Mouse (Mus musculus) heart, embryonic 16.5 days (tissue): ENCODE data around the gene Fcgrt. TPM values are rescaled to one million over a fixed set of nuclear protein-coding genes. Genes with fewer than 3 reads are reported as not detected.

Experiments
- microRNA counts: library from miRNA; unstranded; fragments of <30 nt; microRNA quantifications from one replicate; lab custom pipeline; 2016
- microRNA-seq: library from miRNA; unstranded; fragments of <30 nt; microRNA quantifications from one replicate; pipeline ENCODE4, GENCODE M21; 2017
- polyA plus RNA-seq: library from polyadenylated mRNA; unstranded; fragments of >200 nt; fragmentation: Nextera tagmentation; extraction: Ambion mirVana; gene quantifications from 2 replicates; pipeline ENCODE4 v1.2.1, GENCODE M21; 2015

The Fcgrt gene
- polyA plus RNA-seq, 1 experiment from 2014 or later = 56.8 TPM

MicroRNAs within 50 kb of the gene (microRNA counts, 519-probe panel; counts per million panel counts)
- microRNA mmu-miR-150 (lab: Ali Mortazavi, UCI) = 2,572 counts per million, percentile 63 among the panel's probes with 10 or more counts

Small RNA genes lying within 50 kb of the gene (microRNA-seq; reads per million reads assigned to microRNA genes)
- gene Mir150 (29.8 reads per million, percentile 39 among the genes with 10 or more reads in this experiment), gene Mir5121 (10.2 reads per million, percentile 27 among the genes with 10 or more reads in this experiment)

Other genes starting within 250 kb of the Fcgrt start
- gene Pnkp, start 246.7 kb downstream of the Fcgrt start, polyA plus RNA-seq = 27.7 and 28.0 TPM in 2 replicates
- gene Ptov1, start 234.1 kb downstream of the Fcgrt start, polyA plus RNA-seq = 210 and 269 TPM in 2 replicates
- gene Med25, start 211.1 kb downstream of the Fcgrt start, polyA plus RNA-seq = 89.4 and 96.0 TPM in 2 replicates
- gene Fuz, start 207.8 kb downstream of the Fcgrt start, polyA plus RNA-seq = 15.3 and 16.0 TPM in 2 replicates
- 51.8 and 52.0 TPM in 2 replicates for gene Ap2a1, start 174.4 kb downstream of the Fcgrt start, polyA plus RNA-seq
- gene Tsks, start 160.6 kb downstream of the Fcgrt start, polyA plus RNA-seq = 0.12 and 0.40 TPM in 2 replicates
- gene Cpt1c, start 129.0 kb downstream of the Fcgrt start, polyA plus RNA-seq = 7.6 and 8.9 TPM in 2 replicates
- gene Prmt1, start 117.3 kb downstream of the Fcgrt start, polyA plus RNA-seq = 355 and 387 TPM in 2 replicates
- 71.4 and 73.6 TPM in 2 replicates for gene Irf3, start 106.2 kb downstream of the Fcgrt start, polyA plus RNA-seq
- gene Bcl2l12, start 105.1 kb downstream of the Fcgrt start, polyA plus RNA-seq = 32.2 and 33.3 TPM in 2 replicates
- 22.7 and 26.4 TPM in 2 replicates for gene Scaf1, start 87.5 kb downstream of the Fcgrt start, polyA plus RNA-seq
- gene Rras, start 85.9 kb downstream of the Fcgrt start, polyA plus RNA-seq = 74.8 and 85.0 TPM in 2 replicates
- 5.6 and 7.3 TPM in 2 replicates for gene Prr12, start 51.0 kb downstream of the Fcgrt start, polyA plus RNA-seq
- 53.8 and 55.9 TPM in 2 replicates for gene Nosip, start 41.4 kb downstream of the Fcgrt start, polyA plus RNA-seq
- gene Prrg2, start 41.2 kb downstream of the Fcgrt start, polyA plus RNA-seq = 12.9 and 16.6 TPM in 2 replicates
- gene Rcn3, start 11.6 kb downstream of the Fcgrt start, polyA plus RNA-seq = 207 and 214 TPM in 2 replicates
- 809 and 812 TPM in 2 replicates for gene Rps11, start 20.6 kb upstream of the Fcgrt start, polyA plus RNA-seq
- gene Rpl13a, start 24.9 kb upstream of the Fcgrt start, polyA plus RNA-seq = 684 and 727 TPM in 2 replicates
- gene Gm45713, start 32.4 kb upstream of the Fcgrt start, polyA plus RNA-seq = 0.34 TPM in 1 of 2 replicates, not detected in the other
- 2.3 and 2.8 TPM in 2 replicates for gene Flt3l, start 32.6 kb upstream of the Fcgrt start, polyA plus RNA-seq
- 76.8 and 82.5 TPM in 2 replicates for gene Pih1d1, start 50.5 kb upstream of the Fcgrt start, polyA plus RNA-seq
- gene Aldh16a1, start 50.7 kb upstream of the Fcgrt start, polyA plus RNA-seq = 33.9 and 38.2 TPM in 2 replicates
- 3.6 and 4.7 TPM in 2 replicates for gene Slc17a7, start 60.1 kb upstream of the Fcgrt start, polyA plus RNA-seq
- not detected in 2 replicates for gene Gfy, start 75.7 kb upstream of the Fcgrt start, polyA plus RNA-seq
- gene Pth2, start 77.1 kb upstream of the Fcgrt start, polyA plus RNA-seq = 0.42 TPM in 1 of 2 replicates, not detected in the other
- gene Ccdc155, start 101.0 kb upstream of the Fcgrt start, polyA plus RNA-seq = 0.58 and 0.75 TPM in 2 replicates
- 1.2 and 1.4 TPM in 2 replicates for gene Dkkl1, start 108.3 kb upstream of the Fcgrt start, polyA plus RNA-seq
- 88.0 and 92.4 TPM in 2 replicates for gene Tead2, start 111.9 kb upstream of the Fcgrt start, polyA plus RNA-seq
- 5.0 and 9.2 TPM in 2 replicates for gene Cd37, start 135.3 kb upstream of the Fcgrt start, polyA plus RNA-seq
- gene Slc6a16, start 137.2 kb upstream of the Fcgrt start, polyA plus RNA-seq = 0.09 TPM in 1 of 2 replicates, not detected in the other
- not detected in 2 replicates for gene Slc6a21, start 173.7 kb upstream of the Fcgrt start, polyA plus RNA-seq
- 12.4 and 18.0 TPM in 2 replicates for gene Trpm4, start 229.9 kb upstream of the Fcgrt start, polyA plus RNA-seq
- gene Hrc, start 231.4 kb upstream of the Fcgrt start, polyA plus RNA-seq = 26.6 and 28.7 TPM in 2 replicates